8 mouse cellular contexts compared by ENCODE assay signal in the genomic region with DNA sequence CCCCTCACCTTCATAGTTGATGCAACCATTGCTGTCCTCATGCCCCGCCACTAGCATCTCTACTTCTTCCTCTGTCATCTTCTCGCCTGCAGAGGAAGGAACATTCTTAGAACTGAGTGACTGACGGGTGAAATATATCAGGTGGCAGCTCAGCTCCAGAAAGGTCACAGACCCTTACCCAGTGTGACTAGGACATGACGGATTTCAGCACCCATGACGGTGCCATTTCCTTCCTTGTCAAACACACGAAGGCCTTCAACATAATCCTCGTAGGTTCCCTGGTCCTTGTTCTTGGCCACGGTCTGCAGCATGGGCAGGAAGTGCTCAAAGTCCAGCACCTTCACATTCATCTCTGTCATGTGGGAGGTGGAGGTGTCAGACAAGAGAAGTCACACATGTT. TPM values are rescaled to one million over a fixed set of nuclear protein-coding genes. Genes with fewer than 3 reads are reported as not detected.
DNase-seq lines count a peak whose midpoint lies in the region; ATAC-seq and TF ChIP-seq lines count a peak whose summit lies in the region.
"Not testable (repeated sequence)": the region's sequence is repeated elsewhere in the genome, so short reads cannot be mapped to it uniquely, and the experiment has no call there.

No protein-coding gene starts in this region.

- H3K9ac ChIP-seq in forebrain, embryonic 15.5 days (replicated peaks): peak overlapping the region; percentile 86; the same call in 1 of the 2 replicates
- H3K9ac ChIP-seq in liver, adult 2 months (ENCODE audit: low read depth, low read length): peak overlapping the region; percentile 82; the same call in 1 of the 2 replicates
- H3K9ac ChIP-seq in neural tube, embryonic 14.5 days (replicated peaks; ENCODE audit: low read depth, low read length): peak overlapping the region; percentile 78

- not testable (repeated sequence) for TF ChIP-seq CTCF in cortical plate, adult 2 months (IDR thresholded peaks at IDR 0.05; ENCODE audit: extremely low read depth, insufficient read depth, low read length); kidney, adult 2 months (conservative IDR thresholded peaks at IDR 0.05; ENCODE audit: insufficient read depth, insufficient read length, low read depth, low read length); liver, adult 2 months (IDR thresholded peaks at IDR 0.05; ENCODE audit: low read depth, low read length)

- peak; percentile 44 for DNase-seq in CD4-positive, CD25-positive, alpha-beta regulatory T cell, adult 2 months (ENCODE audit: low read depth, low spot score)
- not testable (repeated sequence) for DNase-seq in hindbrain, embryonic 10.5 days (ENCODE audit: low spot score); liver, adult 2 months (ENCODE audit: extremely low read depth, low read depth, low spot score)
- DNase-seq in kidney, adult 2 months: peak; percentile 45

- TF ChIP-seq POLR2A in cortical plate, adult 2 months (IDR thresholded peaks at IDR 0.05; ENCODE audit: extremely low read depth, insufficient read depth, low read length); kidney, adult 2 months (IDR thresholded peaks at IDR 0.05; ENCODE audit: low read depth, low read length); liver, adult 2 months (IDR thresholded peaks at IDR 0.05; ENCODE audit: extremely low read depth, insufficient read depth, low read length): not testable (repeated sequence)

- H3K9me3 ChIP-seq in forebrain, embryonic 15.5 days; hindbrain, embryonic 10.5 days; megakaryocyte, embryonic 14.5 days; neural tube, embryonic 14.5 days (ENCODE audit: control insufficient read depth, low read length): not testable (repeated sequence)

- H3K4me1 ChIP-seq in cortical plate, adult 2 months (ENCODE audit: control insufficient read depth, insufficient read depth, low read length): not testable (repeated sequence)
- H3K4me1 ChIP-seq in forebrain, embryonic 15.5 days: peaks cover 34% of the 10 kb centered on the region
- H3K4me1 ChIP-seq in hindbrain, embryonic 10.5 days (replicated peaks): peaks cover 41% of the 10 kb centered on the region
- peaks cover 22% of the 10 kb centered on the region for H3K4me1 ChIP-seq in kidney, adult 2 months (ENCODE audit: control insufficient read depth, insufficient read depth, low read length)
- H3K4me1 ChIP-seq in liver, adult 2 months (ENCODE audit: control insufficient read depth, insufficient read depth, low read length): peaks cover 21% of the 10 kb centered on the region
- H3K4me1 ChIP-seq in megakaryocyte, embryonic 14.5 days: peaks cover 72% of the 10 kb centered on the region
- H3K4me1 ChIP-seq in neural tube, embryonic 14.5 days (ENCODE audit: control insufficient read depth, insufficient read depth, low read length): peaks cover 24% of the 10 kb centered on the region

- H3K27ac ChIP-seq in cortical plate, adult 2 months (ENCODE audit: insufficient read depth, low read length); forebrain, embryonic 15.5 days (replicated peaks); neural tube, embryonic 14.5 days (ENCODE audit: low read depth, low read length): not testable (repeated sequence)
- peak overlapping the region; percentile 95; the same call in 1 of the 2 replicates for H3K27ac ChIP-seq in hindbrain, embryonic 10.5 days
- peak overlapping the region; percentile 96 for H3K27ac ChIP-seq in kidney, adult 2 months (ENCODE audit: insufficient read depth, low read depth, low read length)
- peak overlapping the region; percentile 11; the same call in 1 of the 2 replicates for H3K27ac ChIP-seq in liver, adult 2 months (replicated peaks; ENCODE audit: insufficient read depth, low read depth, low read length)

- H3K27me3 ChIP-seq in forebrain, embryonic 15.5 days; hindbrain, embryonic 10.5 days (ENCODE audit: insufficient read depth, poor library complexity, severe bottlenecking); kidney, adult 2 months (replicated peaks; ENCODE audit: control insufficient read depth, insufficient read depth, low read length); liver, adult 2 months (ENCODE audit: control insufficient read depth, insufficient read depth, low read length); megakaryocyte, embryonic 14.5 days (replicated peaks); neural tube, embryonic 14.5 days (ENCODE audit: control insufficient read depth, insufficient read depth, low read length): not testable (repeated sequence)

- peaks cover 46% of the 10 kb centered on the region for H3K36me3 ChIP-seq in forebrain, embryonic 15.5 days
- H3K36me3 ChIP-seq in hindbrain, embryonic 10.5 days: peaks cover 55% of the 10 kb centered on the region
- H3K36me3 ChIP-seq in kidney, adult 2 months (ENCODE audit: control insufficient read depth, insufficient read depth, low read length): not testable (repeated sequence)
- H3K36me3 ChIP-seq in liver, adult 2 months (ENCODE audit: control insufficient read depth, insufficient read depth, low read length): peaks cover 27% of the 10 kb centered on the region; the same call in 1 of the 2 replicates
- peaks cover 64% of the 10 kb centered on the region for H3K36me3 ChIP-seq in megakaryocyte, embryonic 14.5 days (replicated peaks; ENCODE audit: low read length)
- H3K36me3 ChIP-seq in neural tube, embryonic 14.5 days (ENCODE audit: control insufficient read depth, insufficient read depth, low read length): peaks cover 45% of the 10 kb centered on the region

- 81% methylated on average over 8 of the region's 8 CpGs for WGBS in forebrain, embryonic 15.5 days
- WGBS in hindbrain, embryonic 10.5 days: 79% methylated on average over 8 of the region's 8 CpGs
- whole genome bisulfite sequencing in kidney, adult 2 months: 15% methylated on average over 8 of the region's 8 CpGs
- WGBS in liver, adult 2 months: 44% methylated on average over 8 of the region's 8 CpGs
- WGBS in neural tube, embryonic 14.5 days: 76% methylated on average over 6 of the region's 8 CpGs

- H3K4me3 ChIP-seq in cortical plate, adult 2 months (ENCODE audit: insufficient read depth, low read length): peak overlapping the region; percentile 76
- peak overlapping the region; percentile 74 for H3K4me3 ChIP-seq in forebrain, embryonic 15.5 days
- peak overlapping the region; percentile 74 for H3K4me3 ChIP-seq in hindbrain, embryonic 10.5 days
- peak overlapping the region; percentile 90 for H3K4me3 ChIP-seq in kidney, adult 2 months (ENCODE audit: insufficient read depth, low read depth, low read length)
- H3K4me3 ChIP-seq in liver, adult 2 months (ENCODE audit: insufficient read depth, low read depth, low read length): peak overlapping the region; percentile 74
- H3K4me3 ChIP-seq in megakaryocyte, embryonic 14.5 days (replicated peaks): peak overlapping the region; percentile 92
- peak overlapping the region; percentile 78 for H3K4me3 ChIP-seq in neural tube, embryonic 14.5 days (ENCODE audit: low read depth, low read length)

- ATAC-seq in forebrain, embryonic 15.5 days (replicated peaks); neural tube, embryonic 14.5 days (ENCODE audit: low read depth): not testable (repeated sequence)

- not testable (repeated sequence) for H3K79me2 ChIP-seq in liver, adult 2 months (ENCODE audit: control insufficient read depth, insufficient read depth, low read length)

- peak overlapping the region; percentile 72 for H3K4me2 ChIP-seq in forebrain, embryonic 15.5 days (replicated peaks)
- H3K4me2 ChIP-seq in neural tube, embryonic 14.5 days (ENCODE audit: low read depth, low read length): peak overlapping the region; percentile 82

RNA-seq across cellular contexts. Expression of gene Myl6, which starts 1.9 kb away (rescaled TPM):
- polyA plus RNA-seq in cortical plate, adult 2 months (2012; rRNA removed): 1,299 and 1,338 TPM in 2 replicates
- 682 and 697 TPM in 2 replicates for polyA plus RNA-seq in forebrain, embryonic 15.5 days (2015; fragmentation: Nextera tagmentation; extraction: Ambion mirVana)
- polyA plus RNA-seq in hindbrain, embryonic 10.5 days (2016; fragmentation: Nextera tagmentation; extraction: Ambion mirVana): 866 and 958 TPM in 2 replicates
- 897 and 1,416 TPM in 2 replicates for polyA plus RNA-seq in kidney, adult 2 months (2012; rRNA removed)
- total RNA-seq in liver, adult 2 months (2014; rRNA removed): 477 and 556 TPM in 2 replicates
- polyA plus RNA-seq in liver, adult 2 months (2012; rRNA removed): 553 and 575 TPM in 2 replicates
- 175 and 2,406 TPM in 2 replicates for polyA plus RNA-seq in megakaryocyte, embryonic 14.5 days (2012; ENCODE audit: insufficient read depth, low replicate concordance)
- 831 and 835 TPM in 2 replicates for polyA plus RNA-seq in neural tube, embryonic 14.5 days (2014; fragmentation: Nextera tagmentation; extraction: Ambion mirVana)

RNA-seq across cellular contexts. Expression of gene Myl6b, which starts 6.4 kb away (rescaled TPM):
- 33.7 and 36.7 TPM in 2 replicates for polyA plus RNA-seq in cortical plate, adult 2 months (2012; rRNA removed)
- polyA plus RNA-seq in forebrain, embryonic 15.5 days (2015; fragmentation: Nextera tagmentation; extraction: Ambion mirVana): 4.7 and 5.6 TPM in 2 replicates
- 2.8 TPM in 2 replicates for polyA plus RNA-seq in hindbrain, embryonic 10.5 days (2016; fragmentation: Nextera tagmentation; extraction: Ambion mirVana)
- polyA plus RNA-seq in kidney, adult 2 months (2012; rRNA removed): 8.4 and 10.6 TPM in 2 replicates
- 0.28 and 0.47 TPM in 2 replicates for total RNA-seq in liver, adult 2 months (2014; rRNA removed)
- 1.1 and 1.6 TPM in 2 replicates for polyA plus RNA-seq in liver, adult 2 months (2012; rRNA removed)
- 9.5 and 15.9 TPM in 2 replicates for polyA plus RNA-seq in megakaryocyte, embryonic 14.5 days (2012; ENCODE audit: insufficient read depth, low replicate concordance)
- 6.4 and 8.9 TPM in 2 replicates for polyA plus RNA-seq in neural tube, embryonic 14.5 days (2014; fragmentation: Nextera tagmentation; extraction: Ambion mirVana)

RNA-seq across cellular contexts. Expression of gene Smarcc2, which starts 33.0 kb away (rescaled TPM):
- polyA plus RNA-seq in cortical plate, adult 2 months (2012; rRNA removed): 209 and 223 TPM in 2 replicates
- polyA plus RNA-seq in forebrain, embryonic 15.5 days (2015; fragmentation: Nextera tagmentation; extraction: Ambion mirVana): 201 and 202 TPM in 2 replicates
- polyA plus RNA-seq in hindbrain, embryonic 10.5 days (2016; fragmentation: Nextera tagmentation; extraction: Ambion mirVana): 72.2 and 106 TPM in 2 replicates
- polyA plus RNA-seq in kidney, adult 2 months (2012; rRNA removed): 81.3 and 81.4 TPM in 2 replicates
- total RNA-seq in liver, adult 2 months (2014; rRNA removed): 13.8 and 21.9 TPM in 2 replicates
- 63.1 and 64.5 TPM in 2 replicates for polyA plus RNA-seq in liver, adult 2 months (2012; rRNA removed)
- 86.7 and 138 TPM in 2 replicates for polyA plus RNA-seq in megakaryocyte, embryonic 14.5 days (2012; ENCODE audit: insufficient read depth, low replicate concordance)
- 179 and 205 TPM in 2 replicates for polyA plus RNA-seq in neural tube, embryonic 14.5 days (2014; fragmentation: Nextera tagmentation; extraction: Ambion mirVana)

RNA-seq across cellular contexts. Expression of gene Esyt1, which starts 33.6 kb away (rescaled TPM):
- 11.6 and 12.0 TPM in 2 replicates for polyA plus RNA-seq in cortical plate, adult 2 months (2012; rRNA removed)
- 6.8 and 7.6 TPM in 2 replicates for polyA plus RNA-seq in forebrain, embryonic 15.5 days (2015; fragmentation: Nextera tagmentation; extraction: Ambion mirVana)
- polyA plus RNA-seq in hindbrain, embryonic 10.5 days (2016; fragmentation: Nextera tagmentation; extraction: Ambion mirVana): 20.2 and 22.0 TPM in 2 replicates
- 24.5 and 25.5 TPM in 2 replicates for polyA plus RNA-seq in kidney, adult 2 months (2012; rRNA removed)
- 7.9 and 10.7 TPM in 2 replicates for total RNA-seq in liver, adult 2 months (2014; rRNA removed)
- 9.2 and 12.8 TPM in 2 replicates for polyA plus RNA-seq in liver, adult 2 months (2012; rRNA removed)
- polyA plus RNA-seq in megakaryocyte, embryonic 14.5 days (2012; ENCODE audit: insufficient read depth, low replicate concordance): 48.5 and 62.5 TPM in 2 replicates
- 10.0 and 25.9 TPM in 2 replicates for polyA plus RNA-seq in neural tube, embryonic 14.5 days (2014; fragmentation: Nextera tagmentation; extraction: Ambion mirVana)

RNA-seq across cellular contexts. Expression of gene Zc3h10, which starts 55.5 kb away (rescaled TPM):
- polyA plus RNA-seq in cortical plate, adult 2 months (2012; rRNA removed): 11.9 and 12.9 TPM in 2 replicates
- 22.8 and 24.5 TPM in 2 replicates for polyA plus RNA-seq in forebrain, embryonic 15.5 days (2015; fragmentation: Nextera tagmentation; extraction: Ambion mirVana)
- polyA plus RNA-seq in hindbrain, embryonic 10.5 days (2016; fragmentation: Nextera tagmentation; extraction: Ambion mirVana): 16.9 and 19.9 TPM in 2 replicates
- polyA plus RNA-seq in kidney, adult 2 months (2012; rRNA removed): 10.0 and 11.3 TPM in 2 replicates
- 3.2 and 4.4 TPM in 2 replicates for total RNA-seq in liver, adult 2 months (2014; rRNA removed)
- 6.8 and 8.1 TPM in 2 replicates for polyA plus RNA-seq in liver, adult 2 months (2012; rRNA removed)
- 21.5 and 24.2 TPM in 2 replicates for polyA plus RNA-seq in megakaryocyte, embryonic 14.5 days (2012; ENCODE audit: insufficient read depth, low replicate concordance)
- 11.7 and 18.1 TPM in 2 replicates for polyA plus RNA-seq in neural tube, embryonic 14.5 days (2014; fragmentation: Nextera tagmentation; extraction: Ambion mirVana)
